Mouse (Mus musculus): ENCODE measurements around the gene Gm17545. TPM values are rescaled to one million over a fixed set of nuclear protein-coding genes. Genes with fewer than 3 reads are reported as not detected.

Gm17545 gene
- polyA plus RNA-seq, 1 experiment from 2014 or later: not detected

DNA sequence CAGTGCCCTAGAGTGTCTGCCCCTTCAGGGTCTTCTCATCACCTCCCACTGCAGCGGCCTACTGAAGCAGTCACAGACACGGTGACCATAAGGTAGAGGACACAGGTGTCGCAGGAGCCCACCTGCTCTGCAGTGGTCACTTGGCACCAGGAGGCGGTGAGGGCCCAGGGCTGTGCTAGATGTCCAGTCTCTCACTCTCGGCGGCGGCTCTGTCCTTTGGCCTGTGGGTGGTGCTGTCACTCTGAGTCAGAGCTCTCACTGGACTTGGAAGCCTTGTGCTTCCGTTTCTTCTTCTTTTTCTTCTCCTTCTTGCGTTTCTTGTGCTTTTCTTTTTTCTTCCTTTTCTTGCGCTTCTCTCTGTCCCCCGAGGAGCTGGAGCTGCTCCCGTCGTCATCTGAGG, 5.7 kb upstream of the Gm17545 start:
- 87% methylated on average over 13 of the region's 13 CpGs for WGBS (ENCODE audit: insufficient replicate concordance)
- Histone ChIP-seq H3K4me1 (peaks cover 16% of the 10 kb centered on the region), H3K27me3 (replicated peaks) (no peaks in the 10 kb centered on the region), H3K36me3 (peaks cover 77% of the 10 kb centered on the region), H3K9ac (no peak overlapping the region), H3K4me3 (no peak overlapping the region), H3K4me2 (no peak overlapping the region), H3K9me3 (replicated peaks) (no peaks in the 10 kb centered on the region), H3K27ac (no peak overlapping the region)
- ATAC-seq: no peak

- no peaks in the 10 kb centered on the region for H3K27me3 ChIP-seq (replicated peaks)
- H3K4me1 ChIP-seq: peaks cover 24% of the 10 kb centered on the region
- H3K9ac ChIP-seq: no peak overlapping the region
- no peaks in the 10 kb centered on the region for H3K9me3 ChIP-seq (replicated peaks)
- no peak overlapping the region for H3K4me2 ChIP-seq
- WGBS (ENCODE audit: insufficient replicate concordance): 85% methylated on average over 6 of the region's 6 CpGs
- peaks cover 85% of the 10 kb centered on the region for H3K36me3 ChIP-seq
- H3K27ac ChIP-seq: no peak overlapping the region
- ATAC-seq: no peak
- no peak overlapping the region for H3K4me3 ChIP-seq
Measured at GRCm38 (mm10) chr9:22449209-22449608, 4.9 kb upstream of the Gm17545 start.

- H3K36me3 ChIP-seq: peaks cover 100% of the 10 kb centered on the region
- H3K4me3 ChIP-seq: no peak overlapping the region
- ATAC-seq: no peak
- 70% methylated on average over 10 of the region's 10 CpGs for WGBS (ENCODE audit: insufficient replicate concordance)
- no peaks in the 10 kb centered on the region for H3K27me3 ChIP-seq (replicated peaks)
- peak overlapping the region; percentile 74 for H3K27ac ChIP-seq
- H3K9ac ChIP-seq: no peak overlapping the region
- peak overlapping the region; percentile 43; the same call in 1 of the 2 replicates for H3K4me2 ChIP-seq
- peaks cover 30% of the 10 kb centered on the region for H3K4me1 ChIP-seq
- H3K9me3 ChIP-seq (replicated peaks): no peaks in the 10 kb centered on the region
Measured at GRCm38 (mm10) chr9:22452697-22453096, 1.4 kb upstream of the Gm17545 start.

- peaks cover 30% of the 10 kb centered on the region for H3K4me1 ChIP-seq
- 30% methylated on average over 10 of the region's 10 CpGs for WGBS (ENCODE audit: insufficient replicate concordance)
- H3K4me3 ChIP-seq: no peak overlapping the region
- H3K27me3 ChIP-seq (replicated peaks): no peaks in the 10 kb centered on the region
- H3K9me3 ChIP-seq (replicated peaks): no peaks in the 10 kb centered on the region
- H3K36me3 ChIP-seq: peaks cover 100% of the 10 kb centered on the region
- no peak overlapping the region for H3K9ac ChIP-seq
- peak overlapping the region; percentile 74 for H3K27ac ChIP-seq
- peak overlapping the region; percentile 43 for H3K4me2 ChIP-seq
- ATAC-seq: peak; percentile 96
Measured at GRCm38 (mm10) chr9:22453501-22453924, 577 bp upstream of the Gm17545 start.

GRCm38 (mm10) chr9:22455041-22455440, 951 bp downstream of the Gm17545 start:
- Histone ChIP-seq H3K9me3 (replicated peaks) (no peaks in the 10 kb centered on the region), H3K4me3 (no peak overlapping the region), H3K36me3 (peaks cover 94% of the 10 kb centered on the region), H3K27me3 (replicated peaks) (no peaks in the 10 kb centered on the region), H3K4me2 (no peak overlapping the region), H3K9ac (no peak overlapping the region), H3K4me1 (peaks cover 30% of the 10 kb centered on the region), H3K27ac (no peak overlapping the region)
- ATAC-seq: no peak

GRCm38 (mm10) chr9:22457142-22457835, 3.2 kb downstream of the Gm17545 start:
- Histone ChIP-seq H3K27me3 (replicated peaks) (no peaks in the 10 kb centered on the region), H3K4me1 (peaks cover 25% of the 10 kb centered on the region), H3K4me2 (no peak overlapping the region), H3K9ac (no peak overlapping the region), H3K36me3 (peaks cover 90% of the 10 kb centered on the region), H3K27ac (no peak overlapping the region), H3K9me3 (replicated peaks) (no peaks in the 10 kb centered on the region), H3K4me3 (no peak overlapping the region)
- 82% methylated on average over 11 of the region's 11 CpGs for WGBS (ENCODE audit: insufficient replicate concordance)
- no peak for ATAC-seq

GRCm38 (mm10) chr9:22461946-22462345, 7.9 kb downstream of the Gm17545 start:
- peaks cover 74% of the 10 kb centered on the region for H3K36me3 ChIP-seq
- H3K4me2 ChIP-seq: no peak overlapping the region
- peaks cover 5% of the 10 kb centered on the region; the same call in 1 of the 2 replicates for H3K4me1 ChIP-seq
- ATAC-seq: no peak
- WGBS (ENCODE audit: insufficient replicate concordance): 88% methylated on average over 3 of the region's 3 CpGs
- H3K27ac ChIP-seq: no peak overlapping the region
- no peak overlapping the region for H3K9ac ChIP-seq
- no peaks in the 10 kb centered on the region for H3K9me3 ChIP-seq (replicated peaks)
- no peak overlapping the region for H3K4me3 ChIP-seq
- H3K27me3 ChIP-seq (replicated peaks): no peaks in the 10 kb centered on the region

- 85% methylated on average over 5 of the region's 5 CpGs for WGBS (ENCODE audit: insufficient replicate concordance)
- Histone ChIP-seq H3K36me3 (peaks cover 41% of the 10 kb centered on the region), H3K4me3 (no peak overlapping the region), H3K4me2 (0 out of 2 replicates have a peak overlapping the region, but pooled peaks have one; percentile 1), H3K4me1 (peaks cover 17% of the 10 kb centered on the region), H3K27ac (no peak overlapping the region), H3K9ac (no peak overlapping the region), H3K27me3 (replicated peaks) (no peaks in the 10 kb centered on the region), H3K9me3 (replicated peaks) (no peaks in the 10 kb centered on the region)
- ATAC-seq: no peak
Measured at GRCm38 (mm10) chr9:22466212-22466611, 12.1 kb downstream of the Gm17545 start.

- Histone ChIP-seq H3K27ac (peak overlapping the region; percentile 84), H3K9me3 (replicated peaks) (no peaks in the 10 kb centered on the region), H3K36me3 (peaks cover 28% of the 10 kb centered on the region), H3K4me1 (peaks cover 17% of the 10 kb centered on the region), H3K9ac (peak overlapping the region; percentile 91), H3K4me3 (peak overlapping the region; percentile 82), H3K27me3 (replicated peaks) (no peaks in the 10 kb centered on the region), H3K4me2 (peak overlapping the region; percentile 99)
- ATAC-seq: peak; percentile 73
- WGBS (ENCODE audit: insufficient replicate concordance): under 1% methylated on average over 71 of the region's 73 CpGs
Measured at GRCm38 (mm10) chr9:22467371-22468169, 13.5 kb downstream of the Gm17545 start.

DNA sequence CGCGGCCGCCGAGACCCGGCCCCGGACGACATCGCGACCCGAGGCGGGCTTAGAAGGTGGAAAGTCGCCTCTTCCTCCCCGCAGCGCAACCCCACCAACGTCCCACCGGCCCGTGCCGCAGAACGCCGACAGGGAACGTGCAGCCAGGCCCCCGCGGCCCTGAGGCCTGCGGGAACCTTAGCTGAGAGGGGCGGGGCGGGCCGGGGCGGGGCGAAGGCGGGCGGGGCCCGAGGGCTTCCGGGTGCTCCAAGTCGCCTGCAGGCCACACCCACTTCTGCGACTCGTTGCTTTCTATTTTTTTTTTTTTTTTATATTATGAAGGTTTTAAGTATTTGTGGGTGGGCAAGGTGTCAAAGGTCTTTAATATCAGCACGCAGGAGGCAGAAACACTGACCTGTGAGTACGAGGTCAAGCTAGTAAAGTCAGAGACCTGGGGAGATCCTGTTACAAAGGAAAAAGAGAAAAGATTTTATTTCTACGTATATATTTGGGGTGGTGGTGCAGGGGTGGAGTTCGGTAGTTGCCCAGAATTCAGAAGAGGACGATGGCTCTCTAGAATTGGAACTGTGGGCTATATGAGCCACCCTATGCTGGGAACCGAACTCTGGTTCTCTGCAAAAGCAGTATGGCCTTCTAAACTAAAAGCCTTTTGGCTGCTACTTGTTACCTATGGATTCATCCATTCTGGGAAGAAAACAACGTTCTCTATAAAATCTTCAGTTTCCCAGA, 14.2 kb downstream of the Gm17545 start:
- H3K9ac ChIP-seq: peak overlapping the region; percentile 91
- H3K27ac ChIP-seq: peak overlapping the region; percentile 84
- peak; percentile 87 for ATAC-seq
- H3K4me2 ChIP-seq: peak overlapping the region; percentile 99
- H3K4me3 ChIP-seq: peak overlapping the region; percentile 82
- H3K27me3 ChIP-seq (replicated peaks): no peaks in the 10 kb centered on the region
- no peaks in the 10 kb centered on the region for H3K9me3 ChIP-seq (replicated peaks)
- peaks cover 17% of the 10 kb centered on the region for H3K4me1 ChIP-seq
- WGBS (ENCODE audit: insufficient replicate concordance): 2% methylated on average over 38 of the region's 43 CpGs
- peaks cover 24% of the 10 kb centered on the region for H3K36me3 ChIP-seq

DNA sequence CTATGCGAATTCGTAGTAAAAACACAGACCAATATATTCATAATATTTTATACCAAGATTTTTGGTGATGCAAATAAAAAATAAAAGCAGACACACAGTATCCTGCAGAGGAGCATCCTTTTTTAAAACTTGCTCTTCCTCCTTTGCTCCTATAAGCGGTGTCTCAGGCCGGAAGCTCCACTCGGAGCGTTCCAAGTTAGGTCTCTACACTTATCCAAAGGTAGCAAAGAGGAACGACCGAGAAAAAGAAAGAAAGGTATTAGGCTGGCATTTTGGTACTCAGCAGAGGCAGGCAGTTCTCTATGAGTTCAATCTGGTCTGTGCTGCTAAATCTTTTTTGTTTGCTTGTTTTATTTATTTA, 14.8 kb downstream of the Gm17545 start:
- H3K9me3 ChIP-seq (replicated peaks): no peaks in the 10 kb centered on the region
- no peak for ATAC-seq
- H3K9ac ChIP-seq: no peak overlapping the region
- peak overlapping the region; percentile 99 for H3K4me2 ChIP-seq
- H3K4me3 ChIP-seq: 0 out of 2 replicates have a peak overlapping the region, but pooled peaks have one; percentile 82
- H3K27ac ChIP-seq: no peak overlapping the region
- no peaks in the 10 kb centered on the region for H3K27me3 ChIP-seq (replicated peaks)
- 45% methylated on average over 8 of the region's 8 CpGs for WGBS (ENCODE audit: insufficient replicate concordance)
- H3K36me3 ChIP-seq: peaks cover 21% of the 10 kb centered on the region
- peaks cover 17% of the 10 kb centered on the region for H3K4me1 ChIP-seq

DNA sequence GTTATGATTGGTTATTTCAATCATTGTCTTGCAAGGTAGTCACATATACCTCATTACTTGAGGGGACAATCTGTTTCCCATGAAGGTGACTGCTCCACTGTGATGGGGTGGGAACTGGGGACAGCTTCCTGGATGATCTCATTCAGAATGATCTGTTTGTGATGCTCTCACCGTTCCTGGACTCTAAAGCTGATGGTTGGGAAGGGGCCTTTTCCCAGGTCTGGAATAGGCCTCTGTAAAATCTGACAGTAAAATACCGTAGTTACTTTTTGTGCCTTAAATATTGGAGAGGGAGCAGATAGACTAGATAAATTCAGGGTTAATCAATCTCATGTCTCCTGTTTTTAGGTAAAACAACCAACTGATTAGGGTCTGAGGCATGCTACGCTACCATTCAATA, 15.6 kb downstream of the Gm17545 start, which contains the start of gene Rp9:
Rp9 (minus strand) TSS at position 101 of the 400 bp plus-strand sequence.
- H3K9ac ChIP-seq: peak within 1 kb of the TSS; percentile 91; the same call in 1 of the 2 replicates
- no peaks in the 10 kb centered on the region for H3K27me3 ChIP-seq (replicated peaks)
- no peak for ATAC-seq
- 74% methylated on average over 3 of the region's 3 CpGs for WGBS (ENCODE audit: insufficient replicate concordance)
- no peaks in the 10 kb centered on the region for H3K9me3 ChIP-seq (replicated peaks)
- peak within 1 kb of the TSS; percentile 84 for H3K27ac ChIP-seq
- peak within 1 kb of the TSS; percentile 99 for H3K4me2 ChIP-seq
- peaks cover 13% of the 10 kb centered on the region for H3K36me3 ChIP-seq
- peak within 1 kb of the TSS; percentile 82 for H3K4me3 ChIP-seq
- peaks cover 17% of the 10 kb centered on the region for H3K4me1 ChIP-seq
